Mouse (Mus musculus): ENCODE results near the gene Mapk8ip1. TPM values are rescaled to one million over a fixed set of nuclear protein-coding genes. Genes with fewer than 3 reads are reported as not detected.

The Mapk8ip1 gene
- total and polyA plus RNA-seq, 3 experiments: 3.8 to 7.1 (median 4.5) TPM

DNA sequence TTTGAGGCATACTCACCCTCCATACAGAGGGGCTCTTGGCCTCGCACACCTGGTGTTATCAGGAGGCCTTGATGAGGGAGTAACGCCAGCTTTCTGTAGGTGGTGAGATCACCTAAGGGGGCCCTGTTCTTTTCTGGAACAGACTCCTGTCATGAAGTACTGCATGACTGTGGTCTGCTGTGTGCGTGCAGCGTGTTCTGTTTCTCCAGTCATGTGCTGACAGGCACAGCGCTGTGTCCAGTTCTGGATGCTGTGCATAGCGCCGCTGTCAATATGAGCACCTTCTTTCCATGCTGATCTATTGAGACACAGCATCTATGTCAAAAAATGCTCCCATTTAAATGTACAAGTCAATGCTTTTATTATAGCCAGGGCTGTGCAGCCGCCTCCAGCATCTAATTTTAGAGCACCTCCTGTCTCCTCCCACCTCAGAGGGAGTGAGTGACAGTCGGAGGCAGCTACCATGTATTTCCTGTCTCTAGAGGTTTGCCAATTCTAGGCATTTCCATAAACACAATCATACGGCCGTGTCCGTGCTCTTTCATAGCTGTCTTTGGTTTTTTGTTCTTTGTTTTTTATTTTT lies 41.4 kb upstream of the Mapk8ip1 start:
- Histone ChIP-seq H3K27ac (no peak overlapping the region), H3K36me3 (ENCODE audit: control insufficient read depth, insufficient read depth, low read length) (peaks cover 3% of the 10 kb centered on the region; the same call in 1 of the 2 replicates), H3K79me2 (replicated peaks; ENCODE audit: control insufficient read depth, insufficient read depth, low read length) (no peaks in the 10 kb centered on the region), H3K4me1 (ENCODE audit: control insufficient read depth, insufficient read depth, low read length) (peaks cover 3% of the 10 kb centered on the region; the same call in 1 of the 2 replicates), H3K9ac (ENCODE audit: low read depth, low read length) (no peak overlapping the region), H3K4me3 (no peak overlapping the region), H3K27me3 (ENCODE audit: control insufficient read depth, insufficient read depth, low read length) (no peaks in the 10 kb centered on the region)
- no peak for TF ChIP-seq EP300 (IDR thresholded peaks at IDR 0.05; ENCODE audit: insufficient read depth, low read depth, low read length)
- no peak for TF ChIP-seq POLR2A (IDR thresholded peaks at IDR 0.05; ENCODE audit: insufficient read depth, low read depth, low read length)
- no peak for TF ChIP-seq CTCF (IDR thresholded peaks at IDR 0.05)
- WGBS: 38% methylated on average over 12 of the region's 12 CpGs
- intact Hi-C loops (cut with DNase I): no loop called here
- no peak for DNase-seq

- DNase-seq: no peak
- Histone ChIP-seq H3K27me3 (ENCODE audit: control insufficient read depth, insufficient read depth, low read length) (no peaks in the 10 kb centered on the region), H3K79me2 (replicated peaks; ENCODE audit: control insufficient read depth, insufficient read depth, low read length) (no peaks in the 10 kb centered on the region), H3K27ac (no peak overlapping the region), H3K4me1 (ENCODE audit: control insufficient read depth, insufficient read depth, low read length) (peaks cover 5% of the 10 kb centered on the region; the same call in 1 of the 2 replicates), H3K9ac (ENCODE audit: low read depth, low read length) (no peak overlapping the region), H3K36me3 (ENCODE audit: control insufficient read depth, insufficient read depth, low read length) (peaks cover 4% of the 10 kb centered on the region; the same call in 1 of the 2 replicates), H3K4me3 (no peak overlapping the region)
- intact Hi-C loops (cut with DNase I): no loop called here
- WGBS: 67% methylated on average over 6 of the region's 6 CpGs
- TF ChIP-seq POLR2A (IDR thresholded peaks at IDR 0.05; ENCODE audit: insufficient read depth, low read depth, low read length) (no peak), CTCF (IDR thresholded peaks at IDR 0.05) (no peak), EP300 (IDR thresholded peaks at IDR 0.05; ENCODE audit: insufficient read depth, low read depth, low read length) (no peak)
These were observed 39.4 kb upstream of the Mapk8ip1 start for GRCm38 (mm10) chr2:92440432-92440831.

DNA sequence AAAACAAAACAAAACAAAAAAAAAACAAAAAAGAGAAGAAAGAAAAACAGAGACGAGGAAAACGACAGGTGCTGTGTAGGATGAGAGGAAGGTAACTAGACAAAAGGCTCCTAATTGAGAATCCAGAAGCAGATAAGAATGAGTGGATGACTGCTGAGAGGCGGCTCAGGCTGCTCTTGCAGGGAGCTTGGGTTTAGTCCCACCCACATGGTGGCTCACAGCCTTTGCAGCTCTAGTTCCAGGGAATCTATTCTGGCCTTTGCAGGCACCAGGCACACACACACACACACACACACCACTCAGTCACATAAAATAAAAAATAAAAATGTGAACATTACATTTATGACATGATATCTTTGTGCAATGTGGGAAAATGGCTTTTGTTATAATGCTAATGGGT lies 37.5 kb upstream of the Mapk8ip1 start:
- 38% methylated on average over 3 of the region's 3 CpGs for WGBS
- TF ChIP-seq EP300 (IDR thresholded peaks at IDR 0.05; ENCODE audit: insufficient read depth, low read depth, low read length) (no peak), CTCF (IDR thresholded peaks at IDR 0.05) (no peak), POLR2A (IDR thresholded peaks at IDR 0.05; ENCODE audit: insufficient read depth, low read depth, low read length) (no peak)

GRCm38 (mm10) chr2:92437875-92438274 lies 36.8 kb upstream of the Mapk8ip1 start:
- DNase-seq: peak; percentile 79 to 83
- Histone ChIP-seq H3K27me3 (ENCODE audit: control insufficient read depth, insufficient read depth, low read length) (no peaks in the 10 kb centered on the region), H3K79me2 (replicated peaks; ENCODE audit: control insufficient read depth, insufficient read depth, low read length) (peaks cover 3% of the 10 kb centered on the region; the same call in 1 of the 2 replicates), H3K9ac (ENCODE audit: low read depth, low read length) (peak overlapping the region; percentile 31; the same call in 1 of the 2 replicates), H3K27ac (peak overlapping the region; percentile 61), H3K4me1 (ENCODE audit: control insufficient read depth, insufficient read depth, low read length) (peaks cover 9% of the 10 kb centered on the region), H3K4me3 (no peak overlapping the region), H3K36me3 (ENCODE audit: control insufficient read depth, insufficient read depth, low read length) (peaks cover 4% of the 10 kb centered on the region; the same call in 1 of the 2 replicates)
- under 1% methylated on average over 5 of the region's 5 CpGs for WGBS
- intact Hi-C loops (cut with DNase I): loop anchor here (1.0 to 5.0 kb wide), 3 partner anchors 142 to 451 kb away; no protein-coding TSS in a partner anchor
- TF ChIP-seq CTCF (IDR thresholded peaks at IDR 0.05): peak; percentile 97
- peak; percentile 88; the same call in 1 of the 2 replicates for TF ChIP-seq EP300 (IDR thresholded peaks at IDR 0.05; ENCODE audit: insufficient read depth, low read depth, low read length)
- no peak for TF ChIP-seq POLR2A (IDR thresholded peaks at IDR 0.05; ENCODE audit: insufficient read depth, low read depth, low read length)

More for the DNA sequence above, 37.5 kb upstream of the Mapk8ip1 start:
- Histone ChIP-seq H3K36me3 (ENCODE audit: control insufficient read depth, insufficient read depth, low read length) (peaks cover 4% of the 10 kb centered on the region; the same call in 1 of the 2 replicates), H3K9ac (ENCODE audit: low read depth, low read length) (no peak overlapping the region), H3K27ac (no peak overlapping the region), H3K79me2 (replicated peaks; ENCODE audit: control insufficient read depth, insufficient read depth, low read length) (peaks cover 2% of the 10 kb centered on the region; the same call in 1 of the 2 replicates), H3K27me3 (ENCODE audit: control insufficient read depth, insufficient read depth, low read length) (no peaks in the 10 kb centered on the region), H3K4me1 (ENCODE audit: control insufficient read depth, insufficient read depth, low read length) (peaks cover 9% of the 10 kb centered on the region), H3K4me3 (no peak overlapping the region)
- intact Hi-C loops (cut with DNase I): loop anchor here (1.0 to 5.0 kb wide), 3 partner anchors 142 to 451 kb away; no protein-coding TSS in a partner anchor
- no peak for DNase-seq

DNA sequence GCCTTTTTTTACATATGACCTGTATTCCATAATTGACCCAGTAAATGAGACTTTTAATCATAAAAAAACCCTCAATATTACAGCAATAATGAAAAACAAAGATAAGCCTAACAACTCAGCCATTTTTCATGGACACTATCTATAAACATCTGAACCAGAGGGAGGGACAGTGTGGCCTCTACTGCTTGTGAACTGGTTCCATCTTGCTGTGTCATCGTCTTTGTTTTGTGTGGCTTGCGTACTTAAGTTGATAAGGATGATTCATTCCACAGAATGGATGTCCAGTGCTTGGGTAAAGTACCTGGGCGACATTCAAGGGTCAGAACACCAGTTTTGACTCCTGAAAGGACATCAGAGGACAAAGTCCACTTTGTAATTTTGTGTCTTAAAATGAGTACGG lies 36.3 kb upstream of the Mapk8ip1 start:
- H3K4me3 ChIP-seq: no peak overlapping the region
- H3K27me3 ChIP-seq (ENCODE audit: control insufficient read depth, insufficient read depth, low read length): no peaks in the 10 kb centered on the region
- H3K9ac ChIP-seq (ENCODE audit: low read depth, low read length): no peak overlapping the region
- DNase-seq: no peak
- 64% methylated on average over 4 of the region's 4 CpGs for WGBS
- H3K79me2 ChIP-seq (replicated peaks; ENCODE audit: control insufficient read depth, insufficient read depth, low read length): peaks cover 3% of the 10 kb centered on the region; the same call in 1 of the 2 replicates
- H3K4me1 ChIP-seq (ENCODE audit: control insufficient read depth, insufficient read depth, low read length): peaks cover 11% of the 10 kb centered on the region
- H3K27ac ChIP-seq: peak overlapping the region; percentile 61
- TF ChIP-seq POLR2A (IDR thresholded peaks at IDR 0.05; ENCODE audit: insufficient read depth, low read depth, low read length) (no peak), EP300 (IDR thresholded peaks at IDR 0.05; ENCODE audit: insufficient read depth, low read depth, low read length) (no peak), CTCF (IDR thresholded peaks at IDR 0.05) (no peak)
- H3K36me3 ChIP-seq (ENCODE audit: control insufficient read depth, insufficient read depth, low read length): peaks cover 4% of the 10 kb centered on the region; the same call in 1 of the 2 replicates
- intact Hi-C loops (cut with DNase I): loop anchor here (5.0 kb wide), 1 partner anchor 380 kb away; no protein-coding TSS in a partner anchor

GRCm38 (mm10) chr2:92435023-92435422 lies 34.0 kb upstream of the Mapk8ip1 start:
- Histone ChIP-seq H3K27ac (peak overlapping the region; percentile 78; the same call in 1 of the 2 replicates), H3K36me3 (ENCODE audit: control insufficient read depth, insufficient read depth, low read length) (peaks cover 6% of the 10 kb centered on the region), H3K79me2 (replicated peaks; ENCODE audit: control insufficient read depth, insufficient read depth, low read length) (peaks cover 3% of the 10 kb centered on the region; the same call in 1 of the 2 replicates), H3K27me3 (ENCODE audit: control insufficient read depth, insufficient read depth, low read length) (no peaks in the 10 kb centered on the region), H3K9ac (ENCODE audit: low read depth, low read length) (peak overlapping the region; percentile 40; the same call in 1 of the 2 replicates), H3K4me3 (no peak overlapping the region), H3K4me1 (ENCODE audit: control insufficient read depth, insufficient read depth, low read length) (peaks cover 19% of the 10 kb centered on the region)
- TF ChIP-seq EP300 (IDR thresholded peaks at IDR 0.05; ENCODE audit: insufficient read depth, low read depth, low read length) (no peak), POLR2A (IDR thresholded peaks at IDR 0.05; ENCODE audit: insufficient read depth, low read depth, low read length) (no peak), CTCF (IDR thresholded peaks at IDR 0.05) (no peak)
- intact Hi-C loops (cut with DNase I): loop anchor here (2.0 to 5.0 kb wide), 2 partner anchors 60 to 378 kb away; partner anchors contain the start of genes Large2 and Pex16
- WGBS: 42% methylated on average over 6 of the region's 6 CpGs
- DNase-seq: no peak
